Comparison of ENCODE assay signal across 8 mouse cellular contexts in the genomic region with DNA sequence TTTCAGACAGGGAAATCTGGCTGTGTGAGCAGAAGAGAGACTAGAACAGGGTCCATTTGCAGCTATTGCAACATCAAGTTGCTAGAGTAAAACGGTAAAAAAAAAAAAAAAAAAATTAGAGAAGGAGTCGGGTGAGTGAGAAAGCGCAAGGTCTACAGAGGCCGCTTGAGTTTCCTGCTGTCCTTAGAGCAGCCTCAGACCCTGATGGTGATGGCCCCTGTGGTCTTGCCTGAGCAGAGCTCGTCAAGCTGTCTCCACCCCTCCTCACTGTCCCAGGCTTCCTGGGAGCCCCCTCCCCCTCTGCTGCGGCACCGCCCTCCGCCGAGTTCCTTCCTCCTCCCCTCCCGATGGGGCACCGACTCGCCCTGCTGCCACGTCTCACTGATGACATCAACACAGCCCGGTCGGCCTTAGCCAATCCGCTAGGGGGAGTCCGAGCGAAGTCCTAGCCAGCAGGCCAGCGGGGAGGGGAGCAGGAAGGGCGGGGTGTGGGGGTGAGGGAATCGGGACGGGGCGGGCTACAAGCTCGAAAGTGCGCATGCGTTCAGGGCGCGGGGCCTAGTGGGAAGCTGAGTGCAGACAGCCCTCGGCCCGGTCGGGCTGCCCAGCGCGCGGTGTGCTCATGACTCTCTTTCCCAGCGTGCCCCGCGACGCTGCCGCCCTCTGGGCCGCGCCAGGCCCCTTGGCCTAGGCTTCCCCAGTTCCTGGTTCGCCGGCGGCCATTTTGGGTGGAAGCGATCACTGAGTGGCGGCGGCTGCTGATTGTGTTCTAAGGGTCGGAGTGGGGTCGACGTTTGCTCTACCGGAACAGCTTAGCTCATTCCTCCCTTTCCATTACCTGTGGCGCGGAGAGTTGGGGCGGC. TPM values are rescaled to one million over a fixed set of nuclear protein-coding genes. Genes with fewer than 3 reads are reported as not detected.
DNase-seq lines count a peak whose midpoint lies in the region; ATAC-seq and TF ChIP-seq lines count a peak whose summit lies in the region.

A gene (plus strand): TSS at position 720 of the 863 bp plus-strand sequence.

- peak within 1 kb of the TSS; percentile 100 for H3K4me3 ChIP-seq in bone marrow macrophage, adult 2 months (ENCODE audit: insufficient read depth, low read length)
- H3K4me3 ChIP-seq in embryonic fibroblast, embryonic 13.5 days (ENCODE audit: insufficient read depth, low read length): peak within 1 kb of the TSS; percentile 100
- peak within 1 kb of the TSS; percentile 99 for H3K4me3 ChIP-seq in kidney, embryonic 14.5 days (ENCODE audit: low read length)
- H3K4me3 ChIP-seq in limb, embryonic 15.5 days: peak within 1 kb of the TSS; percentile 99

- peaks cover 24% of the 10 kb centered on the region for H3K4me1 ChIP-seq in bone marrow macrophage, adult 2 months (ENCODE audit: control insufficient read depth, insufficient read depth, low read length)
- peaks cover 2% of the 10 kb centered on the region; the same call in 1 of the 2 replicates for H3K4me1 ChIP-seq in embryonic fibroblast, embryonic 13.5 days (ENCODE audit: control insufficient read depth, insufficient read depth, low read length)
- peaks cover 14% of the 10 kb centered on the region; the same call in 1 of the 2 replicates for H3K4me1 ChIP-seq in kidney, embryonic 14.5 days (ENCODE audit: control insufficient read depth, insufficient read depth, low read length)
- H3K4me1 ChIP-seq in limb, embryonic 15.5 days: peaks cover 17% of the 10 kb centered on the region

- TF ChIP-seq POLR2A in bone marrow macrophage, adult 2 months (IDR thresholded peaks at IDR 0.05; ENCODE audit: borderline replicate concordance, low read depth, low read length): peak; percentile 8; the same call in 1 of the 2 replicates
- TF ChIP-seq POLR2A in embryonic fibroblast, embryonic 13.5 days (IDR thresholded peaks at IDR 0.05; ENCODE audit: low read depth, low read length): peak; percentile 97

- no peaks in the 10 kb centered on the region for H3K9me3 ChIP-seq in kidney, embryonic 14.5 days (ENCODE audit: control insufficient read depth, low read length)
- H3K9me3 ChIP-seq in limb, embryonic 15.5 days: no peaks in the 10 kb centered on the region

- peak; percentile 100 for DNase-seq in A20 (ENCODE audit: low read depth, low spot score)
- peak; percentile 99 to 100 for DNase-seq in heart, adult 9 months (ENCODE audit: low spot score in 2 of 2)
- peak; percentile 100 for DNase-seq in monocyte, adult 2 months (ENCODE audit: low read depth in 1 of 2, low spot score in 2 of 2)
- DNase-seq in spleen, postnatal 36 days (ENCODE audit: low spot score in 2 of 2): peak; percentile 100

- no peaks in the 10 kb centered on the region for H3K27me3 ChIP-seq in kidney, embryonic 14.5 days (ENCODE audit: control insufficient read depth, insufficient read depth, low read length)
- H3K27me3 ChIP-seq in limb, embryonic 15.5 days: no peaks in the 10 kb centered on the region

- peak within 1 kb of the TSS; percentile 93 for H3K27ac ChIP-seq in bone marrow macrophage, adult 2 months (ENCODE audit: insufficient read depth, low read depth, low read length)
- H3K27ac ChIP-seq in embryonic fibroblast, embryonic 13.5 days (ENCODE audit: insufficient read depth, low read length): peak within 1 kb of the TSS; percentile 84
- peak within 1 kb of the TSS; percentile 98 for H3K27ac ChIP-seq in kidney, embryonic 14.5 days (ENCODE audit: low read depth, low read length)
- H3K27ac ChIP-seq in limb, embryonic 15.5 days: peak within 1 kb of the TSS; percentile 97

- ATAC-seq in kidney, embryonic 14.5 days (ENCODE audit: low FRiP score, low TSS enrichment): peak; percentile 99
- ATAC-seq in limb, embryonic 15.5 days (ENCODE audit: insufficient number of reproducible peaks, low FRiP score, low TSS enrichment, low read depth): peak; percentile 98

- peak within 1 kb of the TSS; percentile 85 for H3K4me2 ChIP-seq in kidney, embryonic 14.5 days (replicated peaks; ENCODE audit: low read depth, low read length)
- H3K4me2 ChIP-seq in limb, embryonic 15.5 days: peak within 1 kb of the TSS; percentile 66

- H3K9ac ChIP-seq in kidney, embryonic 14.5 days (ENCODE audit: low read depth, low read length): peak within 1 kb of the TSS; percentile 99
- peak within 1 kb of the TSS; percentile 95 for H3K9ac ChIP-seq in limb, embryonic 15.5 days

- H3K36me3 ChIP-seq in kidney, embryonic 14.5 days (ENCODE audit: control insufficient read depth, insufficient read depth, low read length): no peaks in the 10 kb centered on the region
- H3K36me3 ChIP-seq in limb, embryonic 15.5 days: 0 out of 2 replicates have a peak, but pooled peaks cover 2% of the 10 kb centered on the region

- WGBS in kidney, embryonic 14.5 days: under 1% methylated on average over 51 of the region's 54 CpGs
- WGBS in limb, embryonic 15.5 days: under 1% methylated on average over 50 of the region's 54 CpGs

- no peak for TF ChIP-seq CTCF in bone marrow macrophage, adult 2 months (IDR thresholded peaks at IDR 0.05; ENCODE audit: low read depth, low read length)
- peak; percentile 64; the same call in 1 of the 2 replicates for TF ChIP-seq CTCF in embryonic fibroblast, embryonic 13.5 days (IDR thresholded peaks at IDR 0.05; ENCODE audit: borderline replicate concordance, insufficient read depth, low read length)

RNA-seq across cellular contexts. Expression of the gene that starts here (rescaled TPM):
- polyA plus RNA-seq in bone marrow macrophage, adult 2 months (2012; ENCODE audit: insufficient read depth, insufficient read length, missing spikeins): 272 and 290 TPM in 2 replicates
- polyA plus RNA-seq in embryonic fibroblast, embryonic 13.5 days (2011; ENCODE audit: insufficient read length, low read depth, missing spikeins): 362 and 406 TPM in 2 replicates
- 212 and 244 TPM in 2 replicates for polyA plus RNA-seq in kidney, embryonic 14.5 days (2014; fragmentation: Nextera tagmentation; extraction: Ambion mirVana)
- 289 and 309 TPM in 2 replicates for polyA plus RNA-seq in limb, embryonic 15.5 days (2015; fragmentation: Nextera tagmentation; extraction: Ambion mirVana)

Comparison
In these comparisons a context has a peak if more than half of its experiments do, and no peak if none do; other contexts are left out.
1. Peak in every context shown above with its lines: DNase-seq, ATAC-seq, H3K4me3 ChIP-seq and H3K27ac ChIP-seq.